Mouse (Mus musculus): ENCODE results near the gene Uchl3.

Uchl3 gene

DNA sequence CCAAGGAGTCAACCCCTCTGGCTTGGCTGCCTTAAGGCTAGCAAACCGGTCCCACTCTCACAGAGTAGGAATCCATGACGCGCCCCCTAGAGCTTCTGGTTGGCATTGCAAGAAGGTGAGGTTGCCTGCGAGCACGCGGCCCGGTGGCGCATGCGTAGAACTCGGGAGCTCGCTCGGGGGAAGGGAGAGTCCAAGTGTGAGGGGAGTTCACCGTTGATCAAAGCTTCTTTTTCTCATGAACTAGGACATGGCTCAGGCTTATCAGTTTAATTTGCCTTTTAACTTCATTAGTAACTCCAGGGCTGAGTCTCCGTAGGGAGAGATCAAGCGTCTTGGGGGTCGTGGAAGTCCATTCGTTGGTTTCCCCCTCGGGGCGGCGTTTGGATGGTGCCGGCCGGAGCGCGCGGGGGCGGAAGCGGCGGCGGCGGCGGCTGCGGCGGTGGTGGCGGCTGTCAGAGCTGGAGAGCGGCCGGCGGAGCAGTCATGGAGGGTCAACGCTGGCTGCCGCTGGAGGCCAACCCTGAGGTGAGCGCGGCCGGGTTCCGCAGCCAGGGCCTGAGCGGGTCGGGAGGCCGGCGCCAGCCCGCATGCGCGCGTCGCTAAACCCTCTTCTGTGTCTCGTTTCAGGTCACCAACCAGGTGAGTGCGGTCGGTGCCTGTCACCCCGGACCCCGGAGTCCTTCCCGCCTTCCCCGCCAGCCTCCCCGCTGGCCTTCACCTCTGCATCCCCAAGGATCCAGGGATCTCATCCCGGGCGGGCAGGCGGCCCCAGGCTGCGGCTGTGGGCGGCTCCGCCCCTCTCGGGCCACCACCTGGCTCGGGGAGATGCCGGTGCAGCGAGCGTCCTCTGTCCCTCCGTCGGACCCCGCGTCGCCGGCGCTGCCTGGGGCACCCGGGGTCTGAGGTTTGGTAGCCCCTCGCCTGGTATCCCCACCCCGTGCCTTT is at the start of gene Uchl3:
Uchl3 (plus strand) TSS at position 387 of the 945 bp plus-strand sequence.
- DNase-seq (ENCODE audit: low spot score in 2 of 2), result peak; percentile 98

DNA sequence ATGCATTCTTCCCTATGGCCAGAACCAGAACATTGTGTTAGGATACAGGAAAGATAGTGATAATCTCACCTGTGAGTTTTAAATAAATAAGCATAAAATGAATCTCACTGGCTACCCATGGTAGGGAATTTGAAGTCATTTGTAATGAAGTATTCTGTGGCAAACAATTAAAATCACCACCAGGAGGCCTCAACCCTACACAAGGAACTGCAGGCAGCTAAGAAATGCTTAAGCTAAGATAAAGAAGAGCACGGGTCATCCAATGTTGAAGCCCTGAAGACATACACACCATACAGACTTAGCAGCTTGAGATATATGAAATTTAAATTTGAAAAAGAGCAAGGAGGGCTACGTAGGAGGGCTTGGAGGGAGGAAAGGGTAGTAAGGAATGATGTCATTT is 47.9 kb upstream of the Uchl3 start:
- no peak for DNase-seq (ENCODE audit: low spot score in 2 of 2)

DNA sequence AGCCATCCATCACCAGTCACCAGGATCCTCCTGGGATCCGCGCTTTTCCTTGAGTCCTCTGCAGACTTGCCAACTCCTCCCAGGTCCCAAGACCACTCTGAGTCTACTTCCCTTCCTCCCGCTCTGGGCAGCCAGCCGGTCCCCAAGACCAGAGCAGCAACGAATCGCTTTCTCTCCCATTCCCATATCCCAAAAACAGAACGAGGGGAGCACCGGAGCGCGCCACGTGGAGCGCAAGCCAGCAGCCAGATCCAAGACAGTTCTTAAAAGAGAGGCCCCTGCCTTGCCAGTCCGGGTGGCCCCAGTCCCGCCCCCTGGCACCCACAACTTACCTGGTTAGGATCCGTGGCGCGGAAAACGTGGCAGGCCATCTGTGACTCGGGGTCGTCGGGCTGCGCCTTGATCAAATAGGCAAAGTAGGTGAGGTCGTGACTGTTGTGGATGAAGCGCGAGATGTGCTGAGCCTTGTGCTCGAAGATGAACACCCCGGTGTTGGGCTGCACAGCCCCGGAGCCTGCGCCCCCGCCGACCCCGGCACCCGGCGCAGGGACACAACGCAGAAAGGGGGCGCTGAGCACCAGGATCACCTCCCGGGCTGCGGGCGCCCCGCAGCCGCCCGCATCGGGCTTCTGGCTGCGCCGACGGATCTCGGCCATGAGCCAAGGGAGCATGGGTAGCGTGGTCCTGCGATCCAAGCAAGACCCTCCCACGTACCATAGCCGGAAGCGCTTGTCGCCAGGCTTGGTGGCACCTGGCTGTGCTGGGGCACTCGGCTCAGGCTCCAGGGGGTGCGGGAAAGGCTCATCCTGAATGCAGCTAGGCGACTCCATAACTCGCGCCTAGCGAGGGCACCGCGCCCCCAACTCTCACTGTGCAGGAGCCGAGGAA is 45.9 kb upstream of the Uchl3 start:
- no peak for DNase-seq (ENCODE audit: low spot score in 2 of 2)

DNA sequence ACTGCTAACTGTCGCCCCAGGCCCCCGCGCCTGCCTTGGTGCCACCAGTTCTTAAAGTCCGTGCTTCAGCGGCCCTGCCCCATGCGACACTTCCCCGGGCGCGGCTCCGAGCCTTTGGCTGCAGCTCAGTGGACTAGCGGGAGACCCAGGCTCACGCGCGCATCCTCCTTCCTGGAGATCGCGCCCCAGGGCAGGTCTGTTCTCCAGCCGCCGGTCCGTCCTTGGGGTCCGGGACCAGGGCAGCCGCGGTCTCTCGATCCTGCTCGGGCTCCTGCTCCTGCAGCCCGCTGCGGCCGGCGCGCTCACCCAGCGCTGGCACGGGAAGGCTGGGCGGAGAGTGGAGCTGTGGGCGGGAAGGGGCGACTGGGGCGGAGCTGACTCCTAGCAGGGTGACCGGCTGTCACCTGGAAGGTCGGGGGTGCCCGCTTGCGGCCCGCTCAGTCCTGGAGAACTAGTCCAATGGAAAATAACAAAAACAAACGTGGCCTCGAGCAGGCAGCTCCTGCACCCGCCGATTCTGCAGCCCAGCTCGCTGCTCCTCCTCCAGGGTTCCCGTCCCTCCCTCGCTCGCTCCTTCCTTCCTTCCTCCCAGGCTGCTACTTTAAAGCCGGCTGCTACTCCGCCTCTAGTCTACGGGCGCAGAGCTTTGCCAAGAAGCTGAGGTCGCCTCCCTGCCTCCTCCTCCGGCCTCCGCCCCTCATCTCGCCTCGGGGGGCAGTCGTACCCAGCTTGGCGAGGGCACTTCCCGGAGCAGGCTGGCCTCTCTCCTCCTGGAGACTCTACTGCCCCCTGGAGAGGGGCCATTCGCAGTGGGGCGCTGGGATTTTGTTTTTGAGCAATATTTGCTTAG is 45.0 kb upstream of the Uchl3 start, which contains the start of gene Tbc1d4:
Tbc1d4 (minus strand) TSS at position 673 of the 850 bp plus-strand sequence.
- peak; percentile 32 to 52 for DNase-seq (ENCODE audit: low spot score in 2 of 2)

DNA sequence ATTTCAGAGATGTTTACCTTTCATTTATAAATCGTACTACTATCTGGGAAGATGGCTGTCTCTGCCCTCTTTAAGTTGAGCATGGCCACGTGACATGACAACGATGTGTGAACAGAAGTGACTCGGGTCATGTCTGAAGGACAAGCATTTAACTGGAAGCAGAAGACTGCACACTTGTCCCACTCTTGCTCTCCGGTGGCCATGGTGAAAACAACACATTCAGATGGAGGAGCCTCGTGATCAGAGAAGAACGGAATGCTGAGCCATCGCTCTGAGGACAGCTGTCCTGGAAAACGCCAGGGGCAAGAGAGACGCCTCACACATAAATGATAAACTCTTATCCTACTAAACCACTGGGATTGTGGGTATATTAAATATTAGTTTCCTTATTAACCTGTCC is 43.1 kb upstream of the Uchl3 start:
- DNase-seq (ENCODE audit: low spot score in 2 of 2), result no peak

DNA sequence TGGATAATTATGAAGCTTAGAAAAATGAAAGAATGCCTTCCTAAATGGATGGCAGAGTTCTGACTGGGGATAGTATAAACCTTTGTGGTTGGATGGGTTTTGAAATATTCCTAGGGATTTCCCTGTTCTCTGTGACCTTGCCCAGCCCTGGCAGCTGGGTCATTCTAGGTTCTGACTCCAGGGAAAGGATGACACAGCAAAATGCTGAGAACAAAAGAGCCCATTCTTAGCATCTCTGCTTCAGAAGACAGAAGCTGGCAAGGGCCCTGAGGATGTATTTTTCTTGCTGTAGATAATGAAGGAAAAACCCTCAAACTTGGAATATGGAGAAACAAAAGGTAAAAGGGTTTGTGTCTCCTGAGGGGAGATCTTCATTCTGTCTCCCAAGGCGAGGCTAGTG is 40.6 kb upstream of the Uchl3 start:
- no peak for DNase-seq (ENCODE audit: low spot score in 2 of 2)

DNA sequence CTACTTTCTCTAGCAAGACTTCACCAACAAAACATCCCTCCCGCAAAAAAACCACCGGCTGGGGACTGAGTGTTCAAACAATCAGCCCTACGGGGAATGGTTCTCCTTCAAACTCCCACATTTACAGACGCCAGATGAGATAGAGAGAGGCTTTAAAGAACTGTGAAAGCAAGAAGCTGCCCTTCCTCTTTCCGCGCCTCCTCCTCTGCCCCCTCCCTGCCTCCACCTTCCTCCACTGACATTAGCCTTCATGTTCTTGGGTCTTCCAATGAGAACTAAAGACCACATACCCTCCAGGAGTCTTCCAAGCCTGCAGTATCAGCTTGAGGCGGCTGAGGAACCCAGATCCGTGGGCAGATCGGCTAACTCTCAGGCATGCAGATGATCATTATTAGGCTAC is 37.6 kb upstream of the Uchl3 start:
- DNase-seq (ENCODE audit: low spot score in 2 of 2), result no peak

DNA sequence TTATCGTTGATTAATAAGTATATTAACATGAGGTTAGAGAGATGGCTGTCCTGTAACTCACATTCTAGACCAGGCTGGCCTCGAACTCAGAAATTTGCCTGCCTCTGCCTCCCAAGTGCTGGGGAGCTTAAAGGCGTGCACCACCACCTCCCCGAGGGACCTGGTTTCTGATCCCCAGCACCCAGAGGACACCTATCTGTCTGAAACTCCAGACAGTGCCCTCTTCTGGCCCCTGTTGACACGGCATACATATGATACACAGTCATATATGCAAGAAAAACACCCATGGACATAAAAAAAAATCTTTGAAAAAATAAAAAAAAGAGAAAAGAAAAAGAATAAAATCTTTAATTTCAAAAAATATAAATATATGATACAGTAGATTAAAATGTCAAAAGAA is 36.1 kb upstream of the Uchl3 start:
- DNase-seq (ENCODE audit: low spot score in 2 of 2), result no peak

DNA sequence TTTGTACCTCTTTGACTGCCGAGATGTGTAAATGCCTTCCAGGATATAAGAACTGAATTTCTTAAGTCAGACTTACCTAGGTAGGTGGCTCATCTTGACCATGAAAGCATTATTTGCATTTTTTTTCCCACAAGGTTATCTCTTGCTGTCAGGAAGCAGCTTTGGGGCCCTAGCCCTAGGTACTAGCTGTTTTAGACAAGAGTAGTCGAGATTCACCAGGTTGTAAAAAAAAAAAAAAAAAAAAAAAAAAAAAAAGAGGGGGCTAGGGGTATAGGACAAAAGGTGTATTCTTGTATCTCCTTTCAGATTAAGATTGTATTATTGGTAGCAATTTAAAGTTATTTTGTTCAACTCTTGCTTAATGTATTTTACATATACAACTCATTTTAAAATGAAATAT is 23.2 kb upstream of the Uchl3 start:
- DNase-seq (ENCODE audit: low spot score in 2 of 2), result no peak

DNA sequence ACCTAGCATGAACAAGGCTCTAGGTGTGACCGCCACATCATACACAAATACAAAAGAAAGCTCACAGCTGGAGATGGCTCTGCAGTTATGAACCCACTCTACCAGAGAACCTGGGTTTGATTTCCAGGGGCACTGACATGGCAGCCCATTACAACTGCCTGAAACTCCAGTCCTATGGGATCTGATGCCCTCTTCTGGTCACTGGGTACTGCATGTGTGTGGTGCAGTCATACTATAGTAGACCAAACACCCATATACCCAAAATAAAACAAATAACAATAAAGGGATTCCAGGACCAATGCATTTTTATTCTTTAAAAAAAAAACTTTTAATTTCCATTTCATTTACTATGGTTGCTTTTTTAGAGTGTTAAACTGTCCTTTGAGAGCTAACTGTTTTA is 18.0 kb upstream of the Uchl3 start:
- no peak for DNase-seq (ENCODE audit: low spot score in 2 of 2)

DNA sequence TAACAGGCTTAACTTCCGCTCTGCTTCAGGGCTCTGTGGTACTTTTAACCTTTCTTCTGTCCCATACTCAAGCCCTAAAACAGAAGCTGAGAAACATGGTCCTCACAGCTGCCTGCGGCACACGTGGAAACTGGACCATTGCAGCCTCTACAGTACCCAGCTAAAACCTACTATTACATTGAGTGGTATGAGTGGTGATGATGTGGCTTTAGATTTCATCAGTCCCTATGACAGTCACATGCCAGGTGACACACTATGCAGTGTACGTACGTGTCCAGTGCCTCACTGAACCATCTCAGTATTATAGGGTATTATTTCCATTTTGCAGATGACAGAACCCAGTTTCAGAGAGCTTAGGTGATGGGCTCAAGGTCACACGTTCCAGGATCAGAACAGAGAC is 16.4 kb upstream of the Uchl3 start:
- no peak for DNase-seq (ENCODE audit: low spot score in 2 of 2)

DNA sequence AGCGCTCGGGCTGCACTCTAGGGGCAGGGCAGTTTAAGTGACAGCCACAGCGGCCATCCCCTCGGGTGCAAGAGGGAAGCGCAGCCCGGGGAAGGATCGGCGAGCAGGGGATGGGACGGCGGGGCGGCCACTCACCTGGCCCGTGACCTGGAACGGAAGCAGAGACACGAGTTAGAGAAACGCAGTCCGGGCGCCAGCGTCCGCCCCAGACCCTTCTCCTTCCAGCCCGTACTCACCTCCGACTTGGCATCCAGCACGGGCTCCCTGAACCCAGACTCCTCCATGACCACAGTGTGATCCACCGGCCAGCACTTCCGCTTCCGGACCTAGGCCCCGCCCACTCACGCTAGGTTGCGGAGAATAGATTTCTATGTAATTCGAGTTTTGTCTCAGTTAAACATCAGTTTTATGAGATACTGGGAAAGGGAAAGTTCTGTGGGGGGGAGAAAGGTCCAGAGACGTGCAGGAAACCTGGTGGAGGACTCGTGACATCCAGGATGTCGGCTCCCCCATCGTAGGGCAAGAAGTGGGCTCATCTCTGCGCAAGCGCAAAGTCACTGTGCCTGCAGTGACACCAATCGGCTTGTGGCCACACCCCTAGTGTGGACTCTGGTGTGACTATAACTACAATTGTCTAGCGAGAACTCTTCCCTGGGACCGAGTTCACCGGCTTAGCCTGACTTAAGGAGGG is 13.5 kb upstream of the Uchl3 start, which contains the start of gene Commd6:
Commd6 (minus strand) TSS at position 534 of the 691 bp plus-strand sequence.
- peak; percentile 79 to 89 for DNase-seq (ENCODE audit: low spot score in 2 of 2)

DNA sequence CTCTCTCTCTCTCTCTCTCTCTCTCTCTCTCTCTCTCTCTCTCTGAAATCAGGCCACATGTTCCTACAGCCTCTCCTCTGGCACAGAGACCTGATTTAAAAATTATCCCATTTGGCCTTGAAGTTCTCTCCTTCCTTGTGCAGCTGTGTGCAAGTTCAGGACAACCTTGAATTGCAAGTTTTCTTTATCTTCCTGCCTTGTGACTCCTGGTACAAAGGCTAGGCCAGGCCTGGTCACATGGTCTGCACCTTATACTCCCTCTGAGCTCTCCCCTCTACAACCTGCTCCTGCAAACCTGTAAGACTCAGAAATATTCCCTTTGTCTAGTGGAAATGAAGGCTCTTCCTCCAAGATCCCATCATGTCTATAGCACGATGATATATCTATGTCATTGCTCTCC is 8.8 kb upstream of the Uchl3 start:
- no peak for DNase-seq (ENCODE audit: low spot score in 2 of 2)

DNA sequence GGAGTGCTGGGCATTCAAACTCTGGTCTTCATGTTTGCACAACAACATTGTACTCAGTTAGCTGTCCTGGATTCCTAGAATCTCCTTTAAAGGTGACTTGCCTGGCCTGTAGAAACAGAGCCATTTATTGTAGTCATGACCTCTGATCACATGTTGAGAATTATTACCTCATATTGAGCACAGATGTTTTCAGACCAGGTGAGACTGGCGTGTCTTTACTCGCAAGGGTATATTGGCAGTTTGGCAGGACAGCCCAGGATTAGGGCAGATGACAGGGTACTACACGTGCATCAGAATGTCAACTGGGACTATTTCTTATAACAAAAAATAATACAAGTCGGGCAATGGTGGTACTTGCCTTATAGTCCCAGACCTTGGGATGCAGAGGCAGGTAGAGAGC is 3.2 kb upstream of the Uchl3 start:
- no peak for DNase-seq (ENCODE audit: low spot score in 2 of 2)

DNA sequence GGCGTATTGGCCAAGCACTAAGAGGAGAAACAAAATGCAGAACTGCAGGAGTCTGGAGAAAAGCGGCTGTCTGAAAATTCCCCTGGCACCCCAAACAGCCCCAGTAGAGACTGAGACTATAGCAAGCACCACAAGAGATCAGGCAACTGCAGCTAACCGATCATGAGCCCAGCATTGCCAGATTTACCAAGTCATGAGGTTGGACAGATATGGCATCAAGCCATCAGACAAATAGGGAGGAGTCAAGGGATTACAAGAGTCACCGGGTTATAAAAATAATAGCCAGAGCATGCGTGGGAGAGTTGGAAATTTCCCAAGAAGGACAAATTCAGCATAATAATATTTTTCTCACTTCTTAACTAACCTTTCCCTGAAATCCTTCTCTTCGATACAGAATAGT is 1.2 kb upstream of the Uchl3 start:
- no peak for DNase-seq (ENCODE audit: low spot score in 2 of 2)

DNA sequence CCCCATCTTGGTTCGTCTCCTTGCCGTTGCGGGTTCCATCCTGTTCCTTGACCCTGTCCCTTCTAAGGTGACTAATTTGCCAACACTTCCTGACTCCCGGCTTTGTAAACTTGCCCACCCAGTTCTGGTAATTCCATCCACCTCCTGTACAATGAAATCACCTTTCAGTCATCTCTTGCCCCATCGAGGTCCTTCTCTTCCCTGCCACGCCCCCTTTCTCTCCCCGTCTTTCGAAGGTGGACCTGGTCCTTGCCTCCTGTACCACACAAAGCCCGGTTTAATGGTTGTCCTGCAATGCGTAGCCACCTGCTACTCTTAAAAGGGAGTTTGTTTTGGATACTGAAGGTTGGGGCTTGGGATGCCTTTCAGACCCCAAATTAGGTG is 751 bp downstream of the Uchl3 start:
- peak; percentile 16 to 24 for DNase-seq (ENCODE audit: low spot score in 2 of 2)

DNA sequence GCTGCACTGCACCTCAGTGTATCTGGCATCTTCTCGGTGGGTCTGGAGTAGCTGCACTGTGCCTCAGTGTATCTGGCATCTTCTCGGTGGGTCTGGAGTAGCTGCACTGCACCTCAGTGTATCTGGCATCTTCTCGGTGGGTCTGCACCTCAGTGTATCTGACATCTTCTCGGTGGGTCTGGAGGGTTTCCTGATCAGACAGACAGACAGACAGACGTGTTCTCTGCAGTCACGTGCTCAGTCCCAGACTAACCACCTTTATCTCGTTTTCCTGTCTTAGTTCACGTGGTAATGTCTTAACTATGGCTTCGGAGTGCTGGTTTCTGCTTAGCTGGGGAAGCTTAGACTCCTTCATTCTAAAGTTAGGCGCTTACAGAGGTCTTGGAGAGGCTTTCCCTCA is 2.5 kb downstream of the Uchl3 start:
- DNase-seq (ENCODE audit: low spot score in 2 of 2), result no peak

DNA sequence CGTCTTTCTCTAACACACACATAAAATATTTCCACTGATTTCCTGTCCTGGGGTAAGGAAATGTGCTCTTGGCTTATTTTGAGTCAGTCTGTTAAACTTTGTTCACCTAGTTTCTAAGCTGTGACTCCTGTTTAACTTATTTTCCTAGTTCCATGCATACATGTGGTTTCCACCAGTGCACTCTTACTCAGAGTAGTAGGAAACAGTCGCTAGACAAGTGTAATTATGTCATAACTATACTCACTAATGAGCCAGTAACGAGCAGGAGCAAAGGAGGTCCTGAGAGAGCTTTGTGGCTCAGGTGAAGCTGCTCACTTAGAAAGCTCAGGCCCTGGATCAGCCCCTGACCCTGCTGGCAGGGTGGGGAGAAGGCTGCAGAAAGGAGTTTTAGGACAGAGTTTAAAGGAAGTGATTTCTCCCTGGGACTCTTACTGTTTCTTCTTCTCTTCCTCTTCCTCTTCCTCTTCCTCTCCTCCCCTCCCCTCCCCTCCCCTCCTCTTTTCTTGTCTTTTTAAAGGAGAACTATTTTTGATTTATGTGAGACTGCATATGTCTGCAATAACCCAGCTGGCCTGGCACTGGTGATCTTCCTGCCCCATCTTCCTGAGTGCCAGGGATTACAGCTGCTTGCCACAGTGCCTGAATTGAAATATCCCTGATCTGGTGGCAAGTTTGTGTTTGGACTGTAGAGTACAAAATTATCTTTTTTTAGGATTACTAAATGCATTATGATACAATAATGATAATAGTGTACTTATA is 8.1 kb downstream of the Uchl3 start:
- DNase-seq (ENCODE audit: low spot score in 2 of 2), result no peak

DNA sequence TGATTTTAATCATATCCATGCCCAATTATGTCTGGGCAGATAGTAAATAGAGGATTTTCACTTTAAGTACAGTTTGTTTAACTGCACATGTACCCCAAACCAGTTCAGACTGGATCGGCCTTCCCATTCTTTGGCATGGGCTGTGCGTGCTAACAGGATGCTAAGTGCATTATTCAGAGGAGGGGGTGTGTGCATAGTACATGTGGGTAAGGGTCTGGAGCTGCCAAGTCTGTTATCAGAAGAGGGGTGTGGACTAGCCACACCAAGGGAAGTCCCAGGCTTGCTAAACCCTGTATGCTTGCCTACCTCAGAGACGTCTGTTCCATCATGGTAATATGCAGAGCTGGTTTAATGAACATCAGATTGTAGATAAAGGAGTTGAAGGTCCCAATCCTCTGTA is 10.5 kb downstream of the Uchl3 start:
- DNase-seq (ENCODE audit: low spot score in 2 of 2), result no peak

DNA sequence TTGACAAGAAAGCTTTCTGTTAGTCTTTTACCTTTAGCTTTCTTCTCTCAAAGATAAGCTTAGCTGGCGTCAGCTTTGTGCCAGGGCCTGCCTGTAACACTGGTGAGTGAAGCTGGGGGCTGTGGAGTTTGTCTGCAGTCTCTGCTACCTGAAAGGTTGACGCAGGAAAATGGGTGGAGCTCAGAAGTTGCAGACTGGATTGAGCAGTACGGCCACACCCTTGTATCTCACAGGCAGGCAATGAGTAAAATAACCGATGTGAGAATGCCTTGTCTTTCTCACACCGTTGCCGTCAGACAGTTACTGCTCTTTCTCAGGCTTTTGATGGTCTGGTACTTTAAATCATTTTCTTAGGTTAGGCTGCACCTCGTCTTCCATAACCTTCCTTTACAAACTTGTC is 12.3 kb downstream of the Uchl3 start:
- no peak for DNase-seq (ENCODE audit: low spot score in 2 of 2)
